Mouse (Mus musculus) right cerebral cortex, postnatal 10 days (tissue): ENCODE results near the gene Olfr969.
"Not testable (repeated sequence)": the region's sequence is repeated elsewhere in the genome, so short reads cannot be mapped to it uniquely, and the experiment has no call there.

ENCODE experiments used
- DNase-seq, 2 experiments: peaks; one replicate each; pipeline ENCODE4 v3.0.0; 2021; ENCODE audit warnings: low spot score in 2 of 2

The Olfr969 gene

DNA sequence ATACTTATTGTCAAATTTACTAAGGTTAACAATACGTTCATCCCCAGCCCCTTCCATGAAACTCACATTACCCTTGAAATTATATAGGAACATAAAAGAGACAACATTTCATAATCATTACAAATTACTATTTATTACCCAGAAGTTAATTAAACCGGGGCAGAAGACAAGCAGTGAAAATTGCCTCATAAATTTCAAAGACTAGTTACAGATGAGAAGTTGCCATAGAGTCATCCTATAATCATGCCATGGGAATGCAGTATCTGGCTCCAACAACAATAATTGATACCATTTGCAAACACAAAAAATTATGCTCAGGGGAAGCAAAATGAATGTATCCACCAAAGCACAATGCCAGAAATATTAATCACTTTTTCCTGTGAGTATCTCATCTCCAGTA is at the start of gene Olfr969:
Gene Olfr969 (plus strand): TSS at position 388 of the 400 bp plus-strand sequence.
- no peak for DNase-seq

DNA sequence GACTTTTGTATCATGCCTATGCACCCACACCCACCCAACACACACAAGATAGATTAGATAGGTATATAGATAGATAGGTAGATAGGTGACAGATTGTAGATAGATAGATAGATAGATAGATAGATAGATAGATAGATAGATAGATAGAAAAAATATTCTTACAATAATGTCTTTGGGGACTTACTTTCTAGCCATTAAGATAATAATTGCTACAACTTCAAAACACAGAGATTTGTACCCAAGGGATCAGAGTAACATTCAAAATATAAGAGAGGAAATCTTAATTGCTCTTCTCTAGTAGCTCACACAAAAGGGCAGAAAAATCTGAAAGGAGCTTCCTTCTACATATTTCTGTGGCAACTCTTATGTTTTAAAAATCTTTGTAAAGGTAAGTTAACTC is 44.8 kb upstream of the Olfr969 start, which contains the start of gene Olfr967:
Gene Olfr967 (plus strand): TSS at position 301 of the 400 bp plus-strand sequence.
- DNase-seq, result no peak

DNA sequence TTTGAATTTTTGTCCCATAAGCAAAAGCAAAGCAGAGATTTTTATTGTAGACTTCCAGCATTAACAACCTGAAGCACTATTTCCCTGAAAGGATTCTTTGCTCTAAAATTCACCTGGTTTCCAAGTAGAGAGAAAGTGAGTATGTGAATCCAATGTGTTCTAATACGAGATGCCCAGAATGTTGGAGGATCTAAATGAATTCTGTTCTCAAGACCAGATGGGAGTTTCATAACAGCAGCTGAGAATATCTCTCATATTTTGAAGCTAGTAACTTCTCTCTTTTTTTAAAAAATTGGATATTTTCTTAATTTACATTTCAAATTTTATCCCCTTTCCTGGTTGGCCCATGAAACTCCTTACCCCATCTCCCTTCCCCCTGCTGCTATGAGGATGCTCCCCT is 44.3 kb upstream of the Olfr969 start:
- no peak for DNase-seq

DNA sequence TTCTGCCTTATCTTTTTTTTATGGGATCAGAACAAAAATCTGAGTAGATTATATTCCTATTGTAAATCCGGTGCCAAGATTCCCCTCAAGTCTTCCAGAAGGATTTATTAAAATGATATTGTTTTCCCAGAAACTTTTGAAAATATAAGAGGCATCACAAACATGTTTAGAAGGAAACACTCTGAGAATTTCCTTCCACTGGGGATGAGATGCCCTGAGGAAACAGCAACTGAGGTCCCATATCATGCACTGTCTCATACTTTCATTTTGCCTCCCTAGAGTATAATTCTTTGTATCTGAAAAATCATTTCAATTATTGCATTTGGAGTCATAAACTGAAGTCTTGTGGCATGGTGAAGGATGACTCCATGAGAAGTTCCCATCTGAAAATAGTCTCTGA is 7.6 kb upstream of the Olfr969 start, which contains the start of gene Olfr968:
Gene Olfr968 (minus strand): TSS at position 101 of the 400 bp plus-strand sequence.
- DNase-seq, result no peak

DNA sequence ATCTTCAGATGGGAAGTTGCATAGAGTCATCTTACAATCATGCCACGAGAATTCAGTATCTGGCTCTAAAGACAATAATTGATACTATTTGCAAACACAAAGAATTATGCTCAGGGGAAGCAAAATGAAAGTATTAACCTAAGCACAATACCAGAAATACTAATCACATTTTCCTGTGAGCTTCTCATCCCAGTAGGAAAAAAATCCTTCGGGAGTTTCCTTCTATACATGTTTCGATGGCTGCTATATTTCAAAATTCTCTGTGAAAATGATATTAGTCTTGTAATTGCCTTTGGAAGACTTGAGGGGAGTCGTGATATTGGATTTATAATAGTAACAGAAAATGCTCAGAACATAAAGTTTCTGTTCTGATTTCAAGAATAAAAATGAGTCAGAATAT is 17.8 kb downstream of the Olfr969 start, which contains the start of gene Olfr970:
Gene Olfr970 (plus strand): TSS at position 301 of the 400 bp plus-strand sequence.
- DNase-seq, result no peak

DNA sequence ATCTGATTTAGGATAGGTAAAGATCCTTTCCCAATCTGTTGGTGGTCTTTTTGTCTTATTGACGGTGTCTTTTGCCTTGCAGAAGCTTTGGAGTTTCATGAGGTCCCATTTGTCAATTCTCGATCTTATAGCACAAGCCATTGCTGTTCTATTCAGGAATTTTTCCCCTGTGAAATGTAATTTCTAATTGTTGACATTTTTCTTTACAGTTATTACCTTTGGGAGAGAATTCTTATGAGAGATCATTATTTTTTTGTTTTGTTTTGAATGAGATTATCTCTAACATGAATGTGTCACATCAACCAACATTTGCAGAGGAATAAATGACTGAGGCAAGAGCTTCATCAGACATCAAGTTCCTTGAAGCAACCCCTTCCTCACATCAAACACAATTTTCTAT is 45.8 kb downstream of the Olfr969 start, which contains the start of gene Olfr971:
Gene Olfr971 (plus strand): TSS at position 301 of the 400 bp plus-strand sequence.
- not testable (repeated sequence) for DNase-seq
